Comparison of ENCODE assay signal across 9 mouse cellular contexts in the genomic region with DNA sequence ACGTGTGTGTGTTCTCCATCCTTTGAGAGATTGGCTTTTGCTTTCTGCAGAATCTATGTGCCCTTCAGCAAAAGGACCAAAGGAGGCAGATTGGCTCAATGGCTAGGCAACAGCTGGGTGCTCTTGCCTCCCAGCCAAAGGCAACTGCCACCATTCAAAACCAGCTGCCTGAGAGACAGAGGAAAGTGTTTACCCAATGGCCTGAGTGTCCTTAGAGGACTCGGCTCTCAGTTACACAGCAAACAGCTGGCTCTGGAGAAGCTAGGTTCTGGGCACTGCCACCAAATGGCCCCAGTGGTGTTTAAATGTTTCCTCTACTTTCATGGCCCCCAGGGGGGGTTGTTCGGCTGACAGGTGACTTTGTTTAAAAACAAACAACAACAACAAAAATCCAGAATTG. TPM values are rescaled to one million over a fixed set of nuclear protein-coding genes. Genes with fewer than 3 reads are reported as not detected.
DNase-seq lines count a peak whose midpoint lies in the region; ATAC-seq lines count a peak whose summit lies in the region.
"Had no signal": no experiment of that assay in that cellular context is flagged by ENCODE, and none has a peak within 500 bp of the region (broad histone marks: within the 10 kb centered on the region; RNA-seq: fewer than 3 reads in every experiment).

No protein-coding gene starts in this region.

- H3K36me3 ChIP-seq in kidney, embryonic 14.5 days (ENCODE audit: control insufficient read depth, insufficient read depth, low read length) = no peaks in the 10 kb centered on the region
- no peaks in the 10 kb centered on the region for H3K36me3 ChIP-seq in forebrain, embryonic 14.5 days (ENCODE audit: control insufficient read depth, insufficient read depth, low read length)
- no peaks in the 10 kb centered on the region for H3K36me3 ChIP-seq in limb, embryonic 13.5 days
- H3K36me3 ChIP-seq in neural tube, embryonic 12.5 days = no peaks in the 10 kb centered on the region
- H3K36me3 ChIP-seq: G1E had no signal

- intact Hi-C loops in left cerebral cortex, postnatal 25 days (cut with DNase I) = no loop called here

- peak overlapping the region; percentile 52 for H3K4me2 ChIP-seq in kidney, embryonic 14.5 days (replicated peaks; ENCODE audit: low read depth, low read length)
- H3K4me2 ChIP-seq in forebrain, embryonic 14.5 days (ENCODE audit: low read length) = peak overlapping the region; percentile 46
- peak overlapping the region; percentile 64 for H3K4me2 ChIP-seq in limb, embryonic 13.5 days (replicated peaks)
- peak overlapping the region; percentile 52 for H3K4me2 ChIP-seq in neural tube, embryonic 12.5 days (replicated peaks)

- no peak overlapping the region for H3K27ac ChIP-seq in kidney, embryonic 14.5 days (ENCODE audit: low read depth, low read length)
- peak overlapping the region; percentile 55; the same call in 1 of the 2 replicates for H3K27ac ChIP-seq in forebrain, embryonic 14.5 days (ENCODE audit: low read depth, low read length)
- H3K27ac ChIP-seq in limb, embryonic 13.5 days = no peak overlapping the region
- H3K27ac ChIP-seq in neural tube, embryonic 12.5 days = no peak overlapping the region

- 36% methylated on average over 3 of the region's 3 CpGs for WGBS in kidney, embryonic 14.5 days
- WGBS in forebrain, embryonic 14.5 days = 51% methylated on average over 3 of the region's 3 CpGs
- 36% methylated on average over 3 of the region's 3 CpGs for WGBS in limb, embryonic 13.5 days
- WGBS in neural tube, embryonic 12.5 days = 50% methylated on average over 3 of the region's 3 CpGs

- no peaks in the 10 kb centered on the region for H3K27me3 ChIP-seq in kidney, embryonic 14.5 days (ENCODE audit: control insufficient read depth, insufficient read depth, low read length)
- H3K27me3 ChIP-seq in forebrain, embryonic 14.5 days (replicated peaks; ENCODE audit: control insufficient read depth, insufficient read depth, low read length) = no peaks in the 10 kb centered on the region; the same call in 1 of the 2 replicates
- 0 out of 2 replicates have a peak, but pooled peaks cover 5% of the 10 kb centered on the region for H3K27me3 ChIP-seq in limb, embryonic 13.5 days
- H3K27me3 ChIP-seq in neural tube, embryonic 12.5 days (replicated peaks) = no peaks in the 10 kb centered on the region

- no peak for ATAC-seq in kidney, embryonic 14.5 days (ENCODE audit: low FRiP score, low TSS enrichment)
- ATAC-seq in forebrain, embryonic 14.5 days = peak; percentile 53
- no peak for ATAC-seq in limb, embryonic 13.5 days (ENCODE audit: low FRiP score, low read depth)
- peak; percentile 63 for ATAC-seq in neural tube, embryonic 12.5 days (ENCODE audit: low FRiP score, low read depth)
- ATAC-seq in megakaryocyte, adult 5-6 weeks (ENCODE audit: poor library complexity, severe bottlenecking) = no peak

- H3K9ac ChIP-seq in kidney, embryonic 14.5 days (ENCODE audit: low read depth, low read length) = no peak overlapping the region
- no peak overlapping the region for H3K9ac ChIP-seq in forebrain, embryonic 14.5 days (ENCODE audit: low read length)
- H3K9ac ChIP-seq in limb, embryonic 13.5 days = no peak overlapping the region
- no peak overlapping the region for H3K9ac ChIP-seq in neural tube, embryonic 12.5 days

- no peaks in the 10 kb centered on the region for H3K4me1 ChIP-seq in kidney, embryonic 14.5 days (ENCODE audit: control insufficient read depth, insufficient read depth, low read length)
- no peaks in the 10 kb centered on the region for H3K4me1 ChIP-seq in forebrain, embryonic 14.5 days (ENCODE audit: control insufficient read depth, insufficient read depth, low read length)
- H3K4me1 ChIP-seq in limb, embryonic 13.5 days = no peaks in the 10 kb centered on the region
- H3K4me1 ChIP-seq in neural tube, embryonic 12.5 days = no peaks in the 10 kb centered on the region

- no peaks in the 10 kb centered on the region for H3K9me3 ChIP-seq in kidney, embryonic 14.5 days (ENCODE audit: control insufficient read depth, low read length)
- no peaks in the 10 kb centered on the region for H3K9me3 ChIP-seq in forebrain, embryonic 14.5 days (replicated peaks; ENCODE audit: control insufficient read depth, low read length)
- no peaks in the 10 kb centered on the region for H3K9me3 ChIP-seq in limb, embryonic 13.5 days
- H3K9me3 ChIP-seq in neural tube, embryonic 12.5 days = no peaks in the 10 kb centered on the region
- H3K9me3 ChIP-seq: G1E had no signal

- H3K4me3 ChIP-seq in kidney, embryonic 14.5 days (ENCODE audit: low read length) = no peak overlapping the region
- 0 out of 2 replicates have a peak overlapping the region, but pooled peaks have one; percentile 19 for H3K4me3 ChIP-seq in forebrain, embryonic 14.5 days (ENCODE audit: low read depth, low read length)
- H3K4me3 ChIP-seq in limb, embryonic 13.5 days = peak overlapping the region; percentile 32
- H3K4me3 ChIP-seq in neural tube, embryonic 12.5 days = no peak overlapping the region

- DNase-seq in kidney, adult 8-10 months = no peak
- DNase-seq in forebrain, embryonic 14.5 days (ENCODE audit: low spot score) = no peak
- no peak for DNase-seq in right cerebral cortex, postnatal 14 days
- no peak for DNase-seq in left cerebral cortex, postnatal 25 days (ENCODE audit: low spot score in 2 of 2)

RNA-seq across cellular contexts. Expression of gene Apln, which starts 19.1 kb away (rescaled TPM):
- 4.0 and 4.7 TPM in 2 replicates for polyA plus RNA-seq in kidney, embryonic 14.5 days (2014; fragmentation: Nextera tagmentation; extraction: Ambion mirVana)
- polyA plus RNA-seq in forebrain, embryonic 14.5 days (2014; fragmentation: Nextera tagmentation; extraction: Ambion mirVana) = 2.4 and 3.5 TPM in 2 replicates
- 8.9 and 9.3 TPM in 2 replicates for polyA plus RNA-seq in limb, embryonic 13.5 days (2015; fragmentation: Nextera tagmentation; extraction: Ambion mirVana)
- polyA plus RNA-seq in neural tube, embryonic 12.5 days (2016; fragmentation: Nextera tagmentation; extraction: Ambion mirVana) = 3.6 and 3.7 TPM in 2 replicates
- 0.23 TPM in 1 of 2 replicates, not detected in the other for total RNA-seq in megakaryocyte, adult 5-6 weeks (2015)
- 0.11 TPM in 1 of 2 replicates, not detected in the other for total RNA-seq in megakaryocyte, adult 5-6 weeks (2017)
- total RNA-seq in left cerebral cortex, postnatal 25 days (2021) = 10 to 100 TPM; 20.1 to 29.9 TPM

RNA-seq across cellular contexts. Expression of gene Xpnpep2, which starts 54.8 kb away (rescaled TPM):
- 2.3 and 3.5 TPM in 2 replicates for polyA plus RNA-seq in kidney, embryonic 14.5 days (2014; fragmentation: Nextera tagmentation; extraction: Ambion mirVana)
- 0.90 and 1.4 TPM in 2 replicates for polyA plus RNA-seq in forebrain, embryonic 14.5 days (2014; fragmentation: Nextera tagmentation; extraction: Ambion mirVana)
- polyA plus RNA-seq in limb, embryonic 13.5 days (2015; fragmentation: Nextera tagmentation; extraction: Ambion mirVana) = 3.6 and 4.3 TPM in 2 replicates
- 0.79 and 0.82 TPM in 2 replicates for polyA plus RNA-seq in neural tube, embryonic 12.5 days (2016; fragmentation: Nextera tagmentation; extraction: Ambion mirVana)
- not detected in 2 replicates for total RNA-seq in megakaryocyte, adult 5-6 weeks (2015)
- total RNA-seq in megakaryocyte, adult 5-6 weeks (2017) = not detected in 2 replicates
- total RNA-seq in left cerebral cortex, postnatal 25 days (2021) = under 1 TPM; 0.27 to 0.37 TPM

Comparison
In these comparisons a context has a peak if more than half of its experiments do, and no peak if none do; other contexts are left out.
1. ATAC-seq: peak in forebrain, embryonic 14.5 days (single experiment) and neural tube, embryonic 12.5 days (single experiment); none in kidney, embryonic 14.5 days (single experiment), limb, embryonic 13.5 days (single experiment) and megakaryocyte, adult 5-6 weeks (single experiment).
2. H3K4me3 ChIP-seq: peak in forebrain, embryonic 14.5 days (single experiment) and limb, embryonic 13.5 days (single experiment); none in kidney, embryonic 14.5 days (single experiment) and neural tube, embryonic 12.5 days (single experiment).
3. Peak in every context shown above with its lines, with median percentiles within 50 percentile points of each other: H3K4me2 ChIP-seq.